Mouse (Mus musculus) macrophage (primary cell): ENCODE results near the gene Ubl3. TPM values are rescaled to one million over a fixed set of nuclear protein-coding genes. Genes with fewer than 3 reads are reported as not detected.
A peak's percentile ranks its signal among the peaks of the same experiment; 100 is the strongest.

Experiments
- H3K27ac ChIP-seq: fragments of 350-480 bp; formaldehyde crosslinking; 2 replicates; pipeline ENCODE4 v1.9.0; 2021
- H3K36me3 ChIP-seq: fragments of 350-480 bp; formaldehyde crosslinking; 2 replicates; pipeline ENCODE4 v1.9.0; 2021; ENCODE audit errors: inconsistent target
- H3K4me3 ChIP-seq: fragments of 350-480 bp; formaldehyde crosslinking; 2 replicates; pipeline ENCODE4 v1.9.0; 2021; ENCODE audit errors: inconsistent target
- H3K79me2 ChIP-seq: fragments of 350-480 bp; formaldehyde crosslinking; 2 replicates; pipeline ENCODE4 v1.9.0; 2021; ENCODE audit errors: inconsistent target
- WGBS: methylation state at CpG from one replicate; pipeline ENCODE4 v1.1.7; 2026; ENCODE audit warnings: inconsistent platforms; ENCODE audit not compliant: missing documents; 5-methylcytosine and 5-hydroxymethylcytosine counted together
- polyA plus RNA-seq: library from polyadenylated mRNA; stranded (reverse); fragments of 250-400 nt; gene quantifications from 3 replicates; pipeline ENCODE4 v1.2.4, GENCODE M21; 2018; ENCODE audit warnings: inconsistent platforms

Ubl3 gene
- polyA plus RNA-seq, 1 experiment from 2014 or later: 142 TPM

GRCm38 (mm10) chr5:148527632-148528031 is 25.0 kb downstream of the Ubl3 start:
- H3K4me3 ChIP-seq: no peak overlapping the region
- H3K27ac ChIP-seq: no peak overlapping the region
- no peaks in the 10 kb centered on the region for H3K36me3 ChIP-seq
- H3K79me2 ChIP-seq: peaks cover 100% of the 10 kb centered on the region
- 63% methylated on average over 6 of the region's 6 CpGs for WGBS

GRCm38 (mm10) chr5:148526631-148527030 is 26.0 kb downstream of the Ubl3 start:
- no peaks in the 10 kb centered on the region for H3K36me3 ChIP-seq
- H3K4me3 ChIP-seq: no peak overlapping the region
- peaks cover 100% of the 10 kb centered on the region for H3K79me2 ChIP-seq
- no peak overlapping the region for H3K27ac ChIP-seq
- 87% methylated on average over 8 of the region's 8 CpGs for WGBS

DNA sequence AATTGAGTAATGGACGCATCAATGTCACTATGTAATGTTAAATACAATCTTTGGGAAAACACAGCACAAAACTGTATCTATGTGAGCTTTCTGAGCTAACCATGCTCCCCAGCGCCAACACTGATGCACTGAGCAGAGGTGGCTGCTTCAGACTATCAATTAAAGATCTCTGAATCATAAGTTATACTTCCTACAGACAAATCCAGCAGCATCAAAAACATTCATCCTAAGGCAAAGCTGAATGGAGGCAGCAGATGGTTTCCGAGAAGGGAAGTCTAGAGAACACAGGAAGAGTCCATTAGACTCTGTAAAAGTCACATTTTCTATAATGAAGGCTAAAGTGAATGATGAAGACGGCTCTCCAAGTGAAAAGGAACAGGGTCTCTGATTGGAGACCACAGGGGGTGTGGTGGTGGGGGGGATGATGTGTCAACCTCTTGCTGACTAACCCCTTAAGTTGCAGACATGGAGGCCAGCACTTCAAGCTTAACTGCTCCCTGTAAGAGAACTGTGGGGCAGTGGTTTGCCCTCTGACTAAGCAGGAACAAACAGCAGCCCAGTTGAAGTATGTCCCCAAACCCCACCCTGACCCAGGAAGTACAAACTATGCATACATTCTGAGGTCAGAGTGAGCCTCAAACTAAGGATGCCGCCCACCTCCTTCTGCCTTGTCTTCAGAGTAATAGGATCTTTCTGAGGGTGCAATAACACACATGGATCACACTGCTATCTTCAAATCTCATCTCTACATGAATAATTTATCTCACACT is 29.2 kb downstream of the Ubl3 start:
- Histone ChIP-seq H3K27ac (no peak overlapping the region), H3K4me3 (no peak overlapping the region), H3K36me3 (no peaks in the 10 kb centered on the region), H3K79me2 (peaks cover 100% of the 10 kb centered on the region)
- WGBS: 79% methylated on average over 5 of the region's 5 CpGs

GRCm38 (mm10) chr5:148522378-148522777 is 30.2 kb downstream of the Ubl3 start:
- Histone ChIP-seq H3K27ac (no peak overlapping the region), H3K36me3 (no peaks in the 10 kb centered on the region), H3K79me2 (peaks cover 100% of the 10 kb centered on the region), H3K4me3 (no peak overlapping the region)
- 82% methylated on average over 3 of the region's 3 CpGs for WGBS

GRCm38 (mm10) chr5:148517445-148517844 is 35.1 kb downstream of the Ubl3 start:
- no peak overlapping the region for H3K27ac ChIP-seq
- H3K4me3 ChIP-seq: no peak overlapping the region
- peaks cover 100% of the 10 kb centered on the region for H3K79me2 ChIP-seq
- 89% methylated on average over 4 of the region's 4 CpGs for WGBS
- no peaks in the 10 kb centered on the region for H3K36me3 ChIP-seq

GRCm38 (mm10) chr5:148512042-148512640 is 40.4 kb downstream of the Ubl3 start:
- 96% methylated on average over 3 of the region's 5 CpGs for WGBS
- no peak overlapping the region for H3K27ac ChIP-seq
- peaks cover 25% of the 10 kb centered on the region for H3K36me3 ChIP-seq
- peaks cover 85% of the 10 kb centered on the region for H3K79me2 ChIP-seq
- H3K4me3 ChIP-seq: no peak overlapping the region

DNA sequence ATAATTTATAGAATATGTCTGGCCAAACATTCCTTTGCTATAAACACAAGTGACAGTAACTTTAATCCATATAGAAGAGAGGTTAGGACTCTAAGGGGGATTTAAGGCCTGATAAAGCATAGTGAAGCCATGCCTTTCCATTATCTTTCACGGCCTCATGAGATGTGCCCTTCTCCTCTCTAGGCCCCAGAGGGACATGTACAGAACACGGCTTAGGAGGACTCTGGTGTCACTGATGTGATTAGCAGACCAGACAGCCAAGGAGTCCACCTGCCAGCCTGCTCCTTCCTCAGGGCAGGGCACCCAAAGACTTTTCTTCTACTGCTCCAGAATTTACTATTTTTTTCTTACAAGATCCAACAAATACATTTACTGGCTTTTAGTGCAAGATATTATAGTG is 42.3 kb downstream of the Ubl3 start:
- Histone ChIP-seq H3K79me2 (peaks cover 70% of the 10 kb centered on the region), H3K27ac (peak overlapping the region; percentile 68), H3K4me3 (no peak overlapping the region), H3K36me3 (peaks cover 44% of the 10 kb centered on the region)
- 95% methylated on average over 2 of the region's 2 CpGs for WGBS

GRCm38 (mm10) chr5:148509731-148510130 is 42.9 kb downstream of the Ubl3 start:
- H3K79me2 ChIP-seq: peaks cover 65% of the 10 kb centered on the region
- 20% methylated on average over 7 of the region's 7 CpGs for WGBS
- no peak overlapping the region for H3K4me3 ChIP-seq
- peak overlapping the region; percentile 68 for H3K27ac ChIP-seq
- peaks cover 47% of the 10 kb centered on the region for H3K36me3 ChIP-seq

DNA sequence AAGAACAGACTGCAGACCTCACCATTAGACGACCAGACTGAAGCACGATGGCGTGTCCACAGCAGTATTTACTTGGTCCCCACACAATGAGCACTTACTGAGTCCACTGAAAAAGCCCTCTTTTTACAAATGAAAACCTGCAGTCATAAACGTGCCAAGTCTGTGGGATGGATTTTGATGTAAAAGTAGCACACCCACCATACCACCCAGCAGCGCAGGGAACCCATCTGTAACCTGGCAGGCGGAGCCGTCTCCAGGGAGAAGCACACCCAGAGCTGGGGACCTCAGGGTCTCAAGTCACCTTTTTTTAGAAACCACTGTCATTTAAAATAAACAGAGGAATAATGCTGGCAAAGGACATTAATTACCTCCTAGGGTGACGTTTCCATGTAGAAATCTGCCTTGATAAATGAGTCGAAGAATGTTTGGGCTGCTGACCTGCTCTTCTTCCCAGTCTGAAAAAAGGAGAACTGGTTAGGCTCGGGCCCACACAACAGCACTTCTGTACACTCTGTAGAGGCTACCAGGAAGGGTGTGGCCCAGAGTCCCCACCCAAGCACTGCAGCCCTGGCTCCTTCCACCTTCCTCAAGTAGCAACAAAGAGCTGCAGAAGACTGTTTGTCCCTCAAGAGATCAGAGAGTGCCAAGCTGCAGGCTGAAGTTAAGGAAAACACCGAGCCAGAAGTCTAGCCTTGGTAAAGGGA is 43.5 kb downstream of the Ubl3 start:
- WGBS: 61% methylated on average over 10 of the region's 11 CpGs
- Histone ChIP-seq H3K4me3 (no peak overlapping the region), H3K36me3 (peaks cover 47% of the 10 kb centered on the region), H3K79me2 (peaks cover 58% of the 10 kb centered on the region), H3K27ac (peak overlapping the region; percentile 68)

GRCm38 (mm10) chr5:148505381-148505780 is 47.2 kb downstream of the Ubl3 start:
- WGBS: 96% methylated on average over 17 of the region's 17 CpGs
- Histone ChIP-seq H3K4me3 (no peak overlapping the region), H3K36me3 (peaks cover 43% of the 10 kb centered on the region), H3K79me2 (peaks cover 24% of the 10 kb centered on the region), H3K27ac (no peak overlapping the region)

GRCm38 (mm10) chr5:148502237-148502636 is 50.4 kb downstream of the Ubl3 start:
- Histone ChIP-seq H3K4me3 (no peak overlapping the region), H3K27ac (no peak overlapping the region), H3K79me2 (peaks cover 5% of the 10 kb centered on the region; the same call in 1 of the 2 replicates), H3K36me3 (peaks cover 28% of the 10 kb centered on the region)
- 94% methylated on average over 6 of the region's 6 CpGs for WGBS

DNA sequence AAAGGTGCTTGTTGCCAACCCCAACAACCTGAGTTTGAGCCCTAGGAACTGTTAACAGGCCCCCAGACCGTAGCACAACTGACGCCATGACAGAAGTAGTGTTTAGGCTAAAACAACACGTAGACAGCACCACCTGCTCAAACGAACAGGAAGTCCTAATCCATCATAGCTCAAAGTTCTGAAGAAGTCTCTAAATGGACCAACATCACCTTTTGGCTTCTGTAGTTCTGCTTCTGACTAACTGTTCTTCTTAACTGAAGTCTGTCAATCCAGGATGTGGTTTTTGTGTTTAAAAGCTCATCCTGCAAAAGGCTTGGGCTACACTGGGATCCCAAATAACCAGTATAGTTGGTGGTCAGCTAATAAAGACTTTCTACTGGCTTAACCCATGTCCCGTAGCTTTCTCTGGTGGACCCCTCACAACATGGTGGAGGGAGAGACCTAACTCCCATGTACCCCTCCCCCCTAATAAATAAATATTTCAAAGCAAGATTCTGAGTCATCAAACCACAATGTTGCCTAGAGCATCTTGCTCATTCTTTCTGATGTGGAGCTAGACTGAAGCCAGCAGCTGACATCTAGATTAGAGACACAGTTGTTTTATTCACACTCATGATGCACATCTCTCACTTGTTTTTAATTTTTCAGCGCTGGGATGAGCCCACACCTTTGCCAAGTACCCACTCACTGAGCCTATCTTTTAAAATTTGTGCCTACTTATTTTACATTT is 51.2 kb downstream of the Ubl3 start:
- Histone ChIP-seq H3K27ac (no peak overlapping the region), H3K79me2 (no peaks in the 10 kb centered on the region; the same call in 1 of the 2 replicates), H3K4me3 (no peak overlapping the region), H3K36me3 (peaks cover 20% of the 10 kb centered on the region)
- WGBS: 79% methylated on average over 6 of the region's 6 CpGs

DNA sequence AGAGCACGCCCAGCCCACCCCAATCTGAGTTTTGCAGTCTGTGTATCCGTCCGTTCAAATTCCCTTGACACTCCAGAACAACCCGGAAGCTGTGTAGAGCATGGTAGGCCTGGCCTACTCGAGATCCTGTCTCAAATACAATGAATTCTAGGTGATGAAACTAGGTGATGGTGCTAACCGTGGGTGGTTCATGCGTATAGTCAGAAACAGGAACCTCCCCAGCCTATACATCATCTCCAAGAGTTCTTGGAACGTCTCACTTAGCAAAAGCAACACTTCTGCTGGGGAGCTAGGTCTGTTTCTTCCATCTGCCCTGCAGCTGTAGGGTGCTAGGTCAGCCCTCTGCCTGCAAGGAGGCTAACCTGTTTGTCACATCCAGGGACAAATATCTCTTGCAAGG is 52.1 kb downstream of the Ubl3 start:
- 83% methylated on average over 8 of the region's 8 CpGs for WGBS
- Histone ChIP-seq H3K79me2 (no peaks in the 10 kb centered on the region; the same call in 1 of the 2 replicates), H3K27ac (no peak overlapping the region)

GRCm38 (mm10) chr5:148499616-148500015 is 53.0 kb downstream of the Ubl3 start:
- H3K27ac ChIP-seq: no peak overlapping the region
- 75% methylated on average over 5 of the region's 5 CpGs for WGBS
- no peak overlapping the region for H3K4me3 ChIP-seq
- peaks cover 5% of the 10 kb centered on the region; the same call in 1 of the 2 replicates for H3K36me3 ChIP-seq
- no peaks in the 10 kb centered on the region for H3K79me2 ChIP-seq

More for the DNA sequence above, 52.1 kb downstream of the Ubl3 start:
- Histone ChIP-seq H3K4me3 (no peak overlapping the region), H3K36me3 (peaks cover 11% of the 10 kb centered on the region)
